Mouse (Mus musculus) heart, postnatal 10 days (tissue): ENCODE results near the gene Ctnnd1. TPM values are rescaled to one million over a fixed set of nuclear protein-coding genes. Genes with fewer than 3 reads are reported as not detected.

Source experiments
- DNase-seq, 2 experiments: peaks; one replicate each; pipeline ENCODE4 v3.0.0; 2021
- intact Hi-C: fragments of 180-260 bp; cut with DNase I; formaldehyde crosslinking; loops from one replicate; pipeline ENCODE4 v1.15.1; 2025
- total RNA-seq, 2 experiments: library from RNA; stranded (reverse); gene quantifications; 2 replicates each; pipeline ENCODE4 v1.2.3; 2021

Gene Ctnnd1
- total RNA-seq, 2 experiments from 2014 or later, result 126 to 129 TPM

- DNase-seq, result peak in 1 of 2 experiments; percentile 43
- intact Hi-C loops, result loop anchor here (1.0 to 2.0 kb wide), 2 partner anchors 13 to 31 kb away; no protein-coding TSS in a partner anchor
Observed at GRCm38 (mm10) chr2:84649674-84650073, 891 bp downstream of the Ctnnd1 start.

- no peak for DNase-seq
- intact Hi-C loops, result no loop called here
Observed at GRCm38 (mm10) chr2:84648369-84648768, 2.2 kb downstream of the Ctnnd1 start.

- intact Hi-C loops, result no loop called here
- DNase-seq, result no peak
Observed at GRCm38 (mm10) chr2:84647051-84647568, 3.5 kb downstream of the Ctnnd1 start.

GRCm38 (mm10) chr2:84646138-84646537, 4.4 kb downstream of the Ctnnd1 start:
- DNase-seq, result no peak
- intact Hi-C loops, result no loop called here

- intact Hi-C loops, result no loop called here
- no peak for DNase-seq
Observed at GRCm38 (mm10) chr2:84640833-84641232, 9.7 kb downstream of the Ctnnd1 start.

GRCm38 (mm10) chr2:84638428-84639220, 11.9 kb downstream of the Ctnnd1 start:
- intact Hi-C loops, result no loop called here
- no peak for DNase-seq

GRCm38 (mm10) chr2:84637452-84638165, 13.0 kb downstream of the Ctnnd1 start:
- peak; percentile 52 to 65 for DNase-seq
- intact Hi-C loops, result no loop called here

- intact Hi-C loops, result loop anchor here (1.0 kb wide), 1 partner anchor 13 kb away; no protein-coding TSS in a partner anchor
- peak; percentile 56 to 62 for DNase-seq
Observed at GRCm38 (mm10) chr2:84636231-84636741, 14.3 kb downstream of the Ctnnd1 start.

- peak; percentile 96 to 97 for DNase-seq
- intact Hi-C loops, result loop anchor here (1.0 kb wide), 2 partner anchors 14 to 30 kb away; no protein-coding TSS in a partner anchor
Observed at GRCm38 (mm10) chr2:84635611-84636010, 15.0 kb downstream of the Ctnnd1 start.

- no peak for DNase-seq
- intact Hi-C loops, result loop anchor here (1.0 kb wide), 1 partner anchor 30 kb away; no protein-coding TSS in a partner anchor
Observed at GRCm38 (mm10) chr2:84634934-84635482, 15.6 kb downstream of the Ctnnd1 start.

- DNase-seq, result no peak
- intact Hi-C loops, result no loop called here
Observed at GRCm38 (mm10) chr2:84634006-84634405, 16.6 kb downstream of the Ctnnd1 start.

- no peak for DNase-seq
- intact Hi-C loops, result no loop called here
Observed at GRCm38 (mm10) chr2:84632999-84633398, 17.6 kb downstream of the Ctnnd1 start.

- no peak for DNase-seq
- intact Hi-C loops, result no loop called here
Observed at GRCm38 (mm10) chr2:84632001-84632400, 18.6 kb downstream of the Ctnnd1 start.

- intact Hi-C loops, result no loop called here
- DNase-seq, result no peak
Observed at GRCm38 (mm10) chr2:84627036-84627435, 23.5 kb downstream of the Ctnnd1 start.

- no peak for DNase-seq
- intact Hi-C loops, result no loop called here
Observed at GRCm38 (mm10) chr2:84626366-84626975, 24.1 kb downstream of the Ctnnd1 start.

GRCm38 (mm10) chr2:84624201-84624600, 26.4 kb downstream of the Ctnnd1 start:
- DNase-seq, result no peak
- intact Hi-C loops, result no loop called here

GRCm38 (mm10) chr2:84623428-84624119, 27.0 kb downstream of the Ctnnd1 start:
- intact Hi-C loops, result no loop called here
- DNase-seq, result no peak

GRCm38 (mm10) chr2:84622668-84623067, 27.9 kb downstream of the Ctnnd1 start:
- intact Hi-C loops, result no loop called here
- no peak for DNase-seq

GRCm38 (mm10) chr2:84619646-84620340, 30.8 kb downstream of the Ctnnd1 start:
- no peak for DNase-seq
- intact Hi-C loops, result loop anchor here (2.0 to 10.0 kb wide), 2 partner anchors 31 to 165 kb away; partner anchors contain the start of gene Ctnnd1
